In the genomic region with DNA sequence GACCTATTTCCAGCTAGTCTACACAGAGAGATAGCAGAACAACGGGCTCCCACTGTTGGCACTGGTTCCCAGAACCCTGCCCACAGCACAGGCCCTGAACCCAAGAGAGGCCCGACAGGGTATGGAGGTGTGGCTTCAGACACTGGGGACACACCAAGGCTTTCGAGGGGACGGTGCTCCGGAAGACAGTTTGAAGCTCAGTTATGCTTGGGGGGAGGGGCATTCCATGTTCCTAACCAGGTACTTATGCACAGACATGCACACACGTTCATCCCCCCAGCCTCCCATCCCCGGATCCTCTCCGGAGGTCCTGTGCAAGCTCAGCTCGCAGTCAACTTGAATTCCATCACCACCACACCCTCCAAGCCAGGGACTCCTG, we compare ENCODE assay signal across 8 mouse cellular contexts. TPM values are rescaled to one million over a fixed set of nuclear protein-coding genes. Genes with fewer than 3 reads are reported as not detected.
A peak's percentile ranks its signal among the peaks of the same experiment; 100 is the strongest.
DNase-seq lines count a peak whose midpoint lies in the region; ATAC-seq lines count a peak whose summit lies in the region.

No protein-coding gene starts in this region.

- no peaks in the 10 kb centered on the region for H3K9me3 ChIP-seq in heart, embryonic 16.5 days (replicated peaks; ENCODE audit: control insufficient read depth, low read length)
- H3K9me3 ChIP-seq in heart, embryonic 11.5 days (replicated peaks; ENCODE audit: control insufficient read depth, low read length), result no peaks in the 10 kb centered on the region
- H3K9me3 ChIP-seq in embryonic facial prominence, embryonic 13.5 days, result no peaks in the 10 kb centered on the region
- H3K9me3 ChIP-seq in limb, embryonic 12.5 days, result no peaks in the 10 kb centered on the region
- no peaks in the 10 kb centered on the region for H3K9me3 ChIP-seq in stomach, embryonic 16.5 days (replicated peaks; ENCODE audit: control insufficient read depth, low read length)

- H3K27me3 ChIP-seq in heart, embryonic 16.5 days (ENCODE audit: control insufficient read depth, insufficient read depth, low read length), result no peaks in the 10 kb centered on the region
- peaks cover 5% of the 10 kb centered on the region; the same call in 1 of the 2 replicates for H3K27me3 ChIP-seq in heart, embryonic 11.5 days (ENCODE audit: control insufficient read depth, insufficient read depth, low read length)
- H3K27me3 ChIP-seq in embryonic facial prominence, embryonic 13.5 days, result no peaks in the 10 kb centered on the region; the same call in 1 of the 2 replicates
- H3K27me3 ChIP-seq in limb, embryonic 12.5 days, result peaks cover 26% of the 10 kb centered on the region
- H3K27me3 ChIP-seq in stomach, embryonic 16.5 days (ENCODE audit: control insufficient read depth, insufficient read depth, low read length), result no peaks in the 10 kb centered on the region

- intact Hi-C loops in left cerebral cortex, postnatal 36 days (cut with DNase I), result no loop called here

- H3K4me2 ChIP-seq in heart, embryonic 16.5 days (ENCODE audit: low read depth, low read length), result 0 out of 2 replicates have a peak overlapping the region, but pooled peaks have one; percentile 2
- H3K4me2 ChIP-seq in heart, embryonic 11.5 days, result no peak overlapping the region
- no peak overlapping the region for H3K4me2 ChIP-seq in embryonic facial prominence, embryonic 13.5 days
- H3K4me2 ChIP-seq in limb, embryonic 12.5 days, result no peak overlapping the region
- H3K4me2 ChIP-seq in stomach, embryonic 16.5 days (ENCODE audit: low read depth, low read length), result no peak overlapping the region

- no peak overlapping the region for H3K9ac ChIP-seq in heart, embryonic 16.5 days (ENCODE audit: low read length)
- H3K9ac ChIP-seq in heart, embryonic 11.5 days (ENCODE audit: low read depth, low read length), result no peak overlapping the region
- 0 out of 2 replicates have a peak overlapping the region, but pooled peaks have one; percentile 2 for H3K9ac ChIP-seq in embryonic facial prominence, embryonic 13.5 days
- 0 out of 2 replicates have a peak overlapping the region, but pooled peaks have one; percentile 8 for H3K9ac ChIP-seq in limb, embryonic 12.5 days (replicated peaks)
- H3K9ac ChIP-seq in stomach, embryonic 16.5 days (ENCODE audit: low read length), result no peak overlapping the region

- peak; percentile 24; the same call in 1 of the 2 replicates for ATAC-seq in heart, embryonic 16.5 days (replicated peaks; ENCODE audit: extremely low read depth, insufficient read depth, low FRiP score)
- ATAC-seq in heart, embryonic 11.5 days (replicated peaks; ENCODE audit: insufficient number of reproducible peaks, low FRiP score, low TSS enrichment), result no peak
- no peak for ATAC-seq in embryonic facial prominence, embryonic 13.5 days (ENCODE audit: insufficient number of reproducible peaks, insufficient read depth, low FRiP score, low TSS enrichment, low read depth)
- no peak for ATAC-seq in limb, embryonic 12.5 days (ENCODE audit: insufficient number of reproducible peaks, insufficient read depth, low FRiP score, low TSS enrichment, low read depth)
- ATAC-seq in stomach, embryonic 16.5 days (ENCODE audit: insufficient read depth, low FRiP score), result no peak
- no peak for ATAC-seq in erythroblast, adult 5-6 weeks (replicated peaks; ENCODE audit: low FRiP score, poor library complexity, severe bottlenecking)

- no peak for DNase-seq in left cerebral cortex, postnatal 36 days (ENCODE audit: low spot score in 2 of 2)
- DNase-seq in lung, postnatal 10 days, result no peak

- H3K4me3 ChIP-seq in heart, embryonic 16.5 days (ENCODE audit: low read length), result no peak overlapping the region
- H3K4me3 ChIP-seq in heart, embryonic 11.5 days (ENCODE audit: low read depth, low read length), result no peak overlapping the region
- no peak overlapping the region for H3K4me3 ChIP-seq in embryonic facial prominence, embryonic 13.5 days
- no peak overlapping the region for H3K4me3 ChIP-seq in limb, embryonic 12.5 days (replicated peaks)
- H3K4me3 ChIP-seq in stomach, embryonic 16.5 days (replicated peaks; ENCODE audit: low read length), result no peak overlapping the region

- H3K4me1 ChIP-seq in heart, embryonic 16.5 days (ENCODE audit: control insufficient read depth, insufficient read depth, low read length), result peaks cover 2% of the 10 kb centered on the region; the same call in 1 of the 2 replicates
- H3K4me1 ChIP-seq in heart, embryonic 11.5 days (ENCODE audit: control insufficient read depth, insufficient read depth, low read length), result peaks cover 18% of the 10 kb centered on the region; the same call in 1 of the 2 replicates
- H3K4me1 ChIP-seq in embryonic facial prominence, embryonic 13.5 days, result peaks cover 42% of the 10 kb centered on the region
- peaks cover 30% of the 10 kb centered on the region for H3K4me1 ChIP-seq in limb, embryonic 12.5 days (replicated peaks)
- H3K4me1 ChIP-seq in stomach, embryonic 16.5 days (ENCODE audit: control insufficient read depth, insufficient read depth, low read length), result peaks cover 44% of the 10 kb centered on the region

- WGBS in heart, embryonic 16.5 days, result 47% methylated on average over 9 of the region's 9 CpGs
- WGBS in heart, embryonic 11.5 days (ENCODE audit: insufficient replicate concordance), result 59% methylated on average over 9 of the region's 9 CpGs
- WGBS in embryonic facial prominence, embryonic 13.5 days, result 53% methylated on average over 9 of the region's 9 CpGs
- 63% methylated on average over 9 of the region's 9 CpGs for WGBS in limb, embryonic 12.5 days
- WGBS in stomach, embryonic 16.5 days, result 35% methylated on average over 9 of the region's 9 CpGs

- no peaks in the 10 kb centered on the region for H3K36me3 ChIP-seq in heart, embryonic 16.5 days (ENCODE audit: control insufficient read depth, insufficient read depth)
- H3K36me3 ChIP-seq in heart, embryonic 11.5 days (ENCODE audit: control insufficient read depth, insufficient read depth, low read length), result no peaks in the 10 kb centered on the region
- H3K36me3 ChIP-seq in embryonic facial prominence, embryonic 13.5 days, result 0 out of 2 replicates have a peak, but pooled peaks cover under 1% of the 10 kb centered on the region
- H3K36me3 ChIP-seq in limb, embryonic 12.5 days, result no peaks in the 10 kb centered on the region
- no peaks in the 10 kb centered on the region for H3K36me3 ChIP-seq in stomach, embryonic 16.5 days (ENCODE audit: control insufficient read depth, insufficient read depth, low read length)

- H3K27ac ChIP-seq in heart, embryonic 16.5 days (ENCODE audit: low read length), result peak overlapping the region; percentile 41
- H3K27ac ChIP-seq in heart, embryonic 11.5 days (ENCODE audit: low read depth, low read length), result no peak overlapping the region
- no peak overlapping the region for H3K27ac ChIP-seq in embryonic facial prominence, embryonic 13.5 days
- H3K27ac ChIP-seq in limb, embryonic 12.5 days, result no peak overlapping the region
- peak overlapping the region; percentile 26; the same call in 1 of the 2 replicates for H3K27ac ChIP-seq in stomach, embryonic 16.5 days (ENCODE audit: low read length)

RNA-seq across cellular contexts. Expression of a gene that starts 4.8 kb away (rescaled TPM):
- 28.3 and 38.6 TPM in 2 replicates for polyA plus RNA-seq in heart, embryonic 16.5 days (2015; fragmentation: Nextera tagmentation; extraction: Ambion mirVana)
- 23.6 and 27.7 TPM in 2 replicates for polyA plus RNA-seq in heart, embryonic 11.5 days (2014; fragmentation: Nextera tagmentation; extraction: Ambion mirVana)
- polyA plus RNA-seq in embryonic facial prominence, embryonic 13.5 days (2015; fragmentation: Nextera tagmentation; extraction: Ambion mirVana), result 26.7 and 27.0 TPM in 2 replicates
- 16.4 and 22.8 TPM in 2 replicates for polyA plus RNA-seq in limb, embryonic 12.5 days (2016; fragmentation: Nextera tagmentation; extraction: Ambion mirVana)
- 34.0 and 42.8 TPM in 2 replicates for polyA plus RNA-seq in stomach, embryonic 16.5 days (2015; fragmentation: Nextera tagmentation; extraction: Ambion mirVana)
- 10 to 100 TPM; 82.3 to 99.8 TPM for total RNA-seq in left cerebral cortex, postnatal 36 days (2021)
- total RNA-seq in erythroblast, adult 5-6 weeks (2015; ENCODE audit: low replicate concordance), result 0.96 TPM in 1 of 2 replicates, not detected in the other
- 0.34 TPM in 1 of 2 replicates, not detected in the other for total RNA-seq in erythroblast, adult 5-6 weeks (2017; ENCODE audit: low replicate concordance)

Comparison
In these comparisons a context has a peak if more than half of its experiments do, and no peak if none do; other contexts are left out.
1. H3K27ac ChIP-seq: peak in heart, embryonic 16.5 days (single experiment) and stomach, embryonic 16.5 days (single experiment); none in heart, embryonic 11.5 days (single experiment), embryonic facial prominence, embryonic 13.5 days (single experiment) and limb, embryonic 12.5 days (single experiment).
2. H3K9ac ChIP-seq: peak in embryonic facial prominence, embryonic 13.5 days (single experiment) and limb, embryonic 12.5 days (single experiment); none in heart, embryonic 16.5 days (single experiment), heart, embryonic 11.5 days (single experiment) and stomach, embryonic 16.5 days (single experiment).